Mouse (Mus musculus) cerebral cortex, adult 2 months (tissue): Measurements from ENCODE around the gene Naa38.

Source experiments
- WGBS: fragments of 180-500 bp; shearing (Covaris S2); methylation state at CpG from one replicate; pipeline ENCODE4 v1.1.7; 2018; 5-methylcytosine and 5-hydroxymethylcytosine counted together

Gene Naa38

DNA sequence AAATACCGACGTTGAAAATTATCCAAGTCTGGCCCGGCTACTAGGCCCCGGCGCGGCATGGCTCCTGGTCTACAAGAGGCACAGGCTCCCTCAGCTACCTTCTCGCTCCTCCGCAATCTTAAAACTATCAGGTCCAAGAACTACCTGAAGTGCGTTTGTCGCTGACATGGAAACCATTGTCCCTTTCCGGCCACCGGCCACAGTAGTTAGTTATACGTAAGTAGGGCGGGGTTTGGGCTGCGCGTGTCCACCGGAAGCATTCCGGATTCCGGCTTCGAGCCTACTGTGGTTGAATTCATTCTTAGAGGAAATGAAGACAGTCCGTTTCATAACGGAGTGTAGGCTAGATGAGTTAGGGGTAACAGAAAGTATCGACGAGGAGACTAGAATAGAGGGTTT is at the start of gene Naa38, which contains the start of gene Cyb5d1:
Naa38 (plus strand) TSS at position 253 of the 399 bp plus-strand sequence.
Cyb5d1 (minus strand) TSS at position 397 of the 399 bp plus-strand sequence.
- WGBS: under 1% methylated on average over 24 of the region's 24 CpGs

- WGBS: 89% methylated on average over 26 of the region's 26 CpGs
Observed at GRCm38 (mm10) chr11:69346441-69346840, 48.8 kb upstream of the Naa38 start.

- WGBS: 93% methylated on average over 5 of the region's 5 CpGs
Observed at GRCm38 (mm10) chr11:69356544-69356943, 38.7 kb upstream of the Naa38 start.

DNA sequence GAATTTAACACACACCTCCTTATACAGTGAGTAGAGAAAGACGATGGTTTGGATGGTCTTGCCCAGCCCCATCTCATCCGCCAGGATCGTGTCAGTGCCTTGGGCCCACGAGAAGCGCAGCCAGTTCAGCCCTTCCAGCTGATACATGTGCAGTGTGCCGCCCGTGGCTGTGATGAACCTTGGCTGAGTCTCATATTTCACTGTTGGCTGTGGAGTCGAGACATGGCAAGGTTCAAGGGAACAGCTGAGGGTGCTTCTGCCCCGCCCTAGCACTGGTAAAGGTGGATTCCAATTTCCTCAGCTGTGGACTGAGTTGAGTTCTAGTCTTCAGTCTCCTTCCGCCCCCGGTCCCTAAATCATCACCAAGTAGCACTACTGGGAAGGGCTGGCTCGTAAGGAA is 37.6 kb upstream of the Naa38 start:
- 89% methylated on average over 12 of the region's 12 CpGs for WGBS

DNA sequence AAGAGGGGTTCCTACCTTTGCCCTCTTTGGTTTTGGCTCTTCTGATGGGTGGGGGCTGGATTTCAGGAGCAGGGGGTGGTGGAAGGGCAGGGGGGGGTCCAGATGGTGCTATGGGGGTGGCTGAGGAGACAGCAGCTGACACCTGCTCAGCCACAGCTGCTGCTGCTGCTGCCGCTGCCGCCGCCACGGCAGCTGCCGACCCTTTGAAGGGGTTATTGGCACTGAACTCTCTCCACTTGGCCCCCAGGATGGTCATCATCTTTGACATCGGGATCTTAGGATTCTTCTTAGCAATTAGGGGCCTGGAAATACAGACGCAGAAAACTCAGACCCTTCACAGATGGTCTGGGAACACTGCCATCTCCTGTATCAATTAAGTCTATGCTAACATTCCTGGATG is 33.3 kb upstream of the Naa38 start:
- WGBS: 45% methylated on average over 7 of the region's 7 CpGs

GRCm38 (mm10) chr11:69362479-69362878 is 32.8 kb upstream of the Naa38 start:
- WGBS: 87% methylated on average over 2 of the region's 2 CpGs

DNA sequence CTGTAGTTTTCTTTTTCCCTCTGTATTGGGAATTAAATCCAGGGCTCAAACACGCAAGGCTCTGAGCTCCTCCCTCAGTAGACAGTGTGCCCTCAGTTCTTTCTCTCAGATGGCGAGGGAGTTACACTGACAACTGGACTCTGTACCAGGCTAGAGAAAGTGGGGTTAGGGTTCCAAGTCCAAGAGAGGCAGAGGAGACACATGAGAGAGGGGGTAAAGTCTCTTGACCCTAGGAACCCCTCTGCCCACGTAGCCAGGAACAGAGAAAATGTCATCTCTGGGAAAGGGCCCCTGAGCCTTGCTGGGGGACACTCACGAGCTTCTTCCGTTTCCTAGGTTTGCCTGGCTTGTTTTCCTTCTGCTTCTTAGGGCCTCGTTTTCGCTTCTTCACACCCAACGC is 30.9 kb upstream of the Naa38 start:
- 10% methylated on average over 8 of the region's 8 CpGs for WGBS

DNA sequence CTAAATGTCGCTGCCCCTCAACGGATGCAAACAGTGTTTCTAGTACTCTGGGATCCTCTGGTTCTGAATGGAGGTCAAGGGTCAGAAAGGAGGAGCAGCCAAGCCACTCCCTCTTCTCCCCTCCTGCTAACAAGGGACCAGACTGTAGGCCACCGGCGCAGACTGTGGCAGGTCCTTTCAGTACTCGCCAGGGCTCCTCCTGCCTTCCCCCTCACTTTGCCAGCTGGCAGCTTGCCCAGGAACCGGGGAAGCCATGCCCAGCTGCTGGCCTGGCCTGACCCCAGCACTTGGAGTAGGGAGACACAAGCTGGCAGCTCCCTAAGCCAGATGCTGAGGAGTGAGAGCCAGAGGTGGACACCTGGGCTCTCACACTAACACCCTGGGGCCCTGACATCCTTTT is 30.4 kb upstream of the Naa38 start:
- 1% methylated on average over 6 of the region's 6 CpGs for WGBS

DNA sequence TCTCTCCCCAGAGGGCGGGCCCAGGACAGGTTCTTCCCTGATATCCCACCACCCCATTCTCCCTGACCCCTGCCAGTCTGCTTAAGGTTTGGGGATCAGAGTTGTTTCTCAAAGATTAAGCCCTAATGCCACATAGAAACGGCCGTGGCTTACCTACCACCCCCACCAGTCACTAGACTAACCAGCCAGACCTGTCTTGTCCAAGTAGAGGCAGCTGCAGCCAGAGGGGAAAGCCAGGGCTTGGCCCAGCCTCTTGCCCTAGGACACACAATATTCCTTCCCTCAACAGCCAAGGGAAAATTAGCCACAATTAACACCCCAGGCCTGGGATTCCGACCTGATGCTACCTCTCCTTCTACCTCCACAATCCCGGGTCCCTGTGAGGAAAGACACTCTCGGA is 29.6 kb upstream of the Naa38 start:
- WGBS: 26% methylated on average over 6 of the region's 6 CpGs

DNA sequence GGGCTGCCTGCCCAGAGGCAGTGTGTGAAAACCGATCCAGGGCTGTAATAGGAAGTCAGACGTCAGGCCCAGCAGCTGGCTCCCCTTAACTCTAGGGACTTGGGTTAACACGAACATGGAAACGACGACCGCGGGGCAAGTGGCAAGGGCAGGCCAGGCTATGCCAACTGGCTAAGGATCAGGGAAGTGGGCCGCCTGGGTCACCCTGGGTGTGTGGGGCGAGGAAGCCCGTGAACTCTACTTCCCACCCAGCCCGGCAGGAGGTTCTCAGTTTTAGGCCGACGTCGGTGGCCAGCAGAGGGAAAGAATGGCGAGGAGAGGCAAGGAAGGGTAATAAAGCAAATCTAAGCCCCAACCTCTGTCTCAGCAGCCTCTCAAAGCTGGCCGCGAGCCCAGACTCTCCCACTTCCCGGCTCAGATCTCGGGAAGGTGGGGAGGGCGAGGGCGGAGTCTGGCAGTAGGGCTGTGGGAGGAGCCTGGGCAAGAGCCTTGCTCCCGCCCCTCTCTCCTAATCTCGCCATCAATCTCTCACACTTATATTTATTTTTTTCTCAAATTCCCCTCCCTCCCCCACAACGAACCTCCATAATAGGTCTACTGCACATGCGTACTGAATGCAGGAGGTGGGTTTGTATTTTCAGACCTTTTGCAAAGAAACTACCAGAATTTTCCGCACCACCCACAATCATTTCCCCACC is 29.0 kb upstream of the Naa38 start:
- WGBS: 0% methylated on average over 26 of the region's 26 CpGs

- under 1% methylated on average over 22 of the region's 22 CpGs for WGBS
Observed at GRCm38 (mm10) chr11:69366855-69367615, 28.3 kb upstream of the Naa38 start.

DNA sequence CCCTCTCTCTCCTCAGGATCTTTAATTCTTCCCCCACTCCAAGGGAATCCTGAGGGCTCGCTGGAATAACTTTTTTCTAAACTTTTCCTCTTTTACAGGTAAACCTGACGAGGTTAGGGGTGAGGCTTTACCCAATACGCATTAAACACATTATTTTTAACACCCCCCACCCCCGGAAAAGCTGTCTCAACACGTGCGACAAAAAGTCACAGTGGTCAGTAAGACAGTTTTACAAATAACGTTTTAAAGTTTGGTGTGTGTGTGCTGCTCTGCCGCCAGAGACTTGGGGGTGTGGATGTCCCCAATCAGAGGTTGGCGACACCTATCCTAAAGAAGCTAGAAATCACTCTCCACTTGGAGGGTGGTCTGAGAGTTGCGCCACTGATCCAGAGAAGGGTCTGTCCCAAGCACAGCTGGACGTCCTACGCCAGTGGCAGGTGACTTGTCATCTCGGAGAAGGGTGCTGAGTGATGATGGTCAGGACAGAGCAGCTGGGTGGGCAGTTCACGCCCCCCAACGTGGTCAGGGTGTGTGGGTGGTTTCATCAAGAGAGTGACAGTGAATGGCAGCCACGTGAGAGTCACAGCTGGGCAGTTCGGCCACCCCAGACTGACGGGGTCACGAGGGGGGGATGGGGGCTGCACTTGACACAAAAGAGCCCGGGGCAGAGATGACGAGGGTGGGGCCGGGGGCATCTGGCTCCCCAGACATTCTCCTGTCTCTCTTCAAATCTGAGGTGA is 27.5 kb upstream of the Naa38 start:
- 1% methylated on average over 22 of the region's 22 CpGs for WGBS

DNA sequence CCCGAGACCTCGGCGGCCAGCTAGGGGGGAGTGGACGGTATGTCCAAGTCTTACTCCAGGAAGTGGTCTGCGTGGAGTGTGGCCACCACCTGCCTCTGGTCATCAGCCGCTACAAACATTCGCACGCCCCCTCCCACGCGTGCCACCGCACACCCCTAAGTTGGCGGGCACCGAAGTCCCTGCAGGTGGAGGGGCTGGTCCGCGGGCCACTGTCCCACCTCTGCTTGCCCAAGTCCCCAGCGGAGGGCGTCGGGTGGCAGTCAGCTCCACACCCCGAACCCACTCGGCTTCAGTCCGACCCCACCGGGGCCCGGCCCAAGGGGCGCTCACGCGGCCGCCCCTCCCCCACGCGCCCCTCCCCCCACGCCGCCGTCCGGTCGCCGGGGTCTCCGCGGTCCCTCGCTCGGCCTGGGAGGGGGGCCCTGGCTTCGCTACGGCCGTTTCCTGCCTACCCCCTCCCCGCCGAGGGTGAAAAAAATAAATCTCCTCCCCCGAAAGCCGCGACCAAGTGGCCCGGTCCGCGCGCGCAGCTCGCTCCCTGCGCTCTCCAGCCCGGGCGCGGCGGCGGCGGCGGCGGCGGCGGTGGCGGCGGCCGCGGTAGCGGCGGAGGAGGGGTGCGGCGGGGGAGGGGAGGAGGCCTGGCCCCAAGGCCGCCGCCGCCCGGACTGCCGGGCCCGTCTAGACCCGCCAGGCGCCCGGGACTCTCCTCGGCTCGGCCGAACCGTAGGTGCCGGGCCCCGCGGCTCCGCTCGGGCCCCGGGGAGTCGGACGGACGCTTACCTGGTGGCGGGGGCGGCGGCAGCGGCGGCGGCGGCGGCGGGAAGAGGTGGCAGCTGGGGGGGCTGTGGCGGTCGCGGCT is 26.7 kb upstream of the Naa38 start:
- WGBS: 1% methylated on average over 86 of the region's 106 CpGs

GRCm38 (mm10) chr11:69369215-69369989 is 25.9 kb upstream of the Naa38 start, which contains the start of gene Chd3:
Gene Chd3 (minus strand): TSS chr11:69369406.
- 2% methylated on average over 27 of the region's 34 CpGs for WGBS

DNA sequence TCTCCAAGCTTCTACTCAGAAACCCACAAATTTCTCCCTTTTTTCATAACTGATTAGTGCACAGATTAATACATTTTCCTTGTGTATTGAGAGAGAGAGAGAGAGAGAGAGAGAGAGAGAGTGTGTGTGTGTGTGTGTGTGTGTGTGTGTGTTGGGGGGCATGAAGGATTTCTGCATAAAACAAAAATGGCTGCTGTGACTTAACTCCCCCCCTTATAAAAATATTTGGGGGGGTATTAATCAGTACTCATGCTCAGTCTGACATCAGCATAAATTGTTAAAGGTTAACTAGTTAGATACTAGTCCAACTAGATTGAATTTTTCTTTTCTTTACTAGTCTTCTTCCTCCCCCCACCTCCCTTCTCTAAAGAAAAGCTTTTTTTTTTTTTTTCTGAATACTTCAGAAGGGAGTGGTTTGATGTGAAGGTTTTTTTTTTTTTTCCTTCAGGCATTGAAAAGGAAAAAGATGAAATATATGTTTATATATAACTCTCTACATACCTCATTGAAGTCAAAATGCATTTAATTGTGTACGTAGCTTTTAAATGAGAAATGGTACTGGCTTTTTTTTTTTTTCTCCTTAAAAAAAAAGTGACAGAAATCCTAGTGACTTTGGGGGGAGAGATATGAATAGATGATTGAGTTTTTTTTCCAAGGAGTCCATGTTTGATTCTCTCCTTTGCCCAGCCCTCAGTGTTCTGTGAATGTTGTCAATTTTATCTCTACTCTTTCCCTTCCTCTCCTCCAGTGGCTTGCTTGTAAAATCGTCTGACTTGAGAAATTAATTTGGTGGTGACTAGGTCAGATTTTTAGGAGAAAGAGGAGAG is 25.1 kb upstream of the Naa38 start:
- WGBS: 27% methylated on average over 2 of the region's 2 CpGs

- WGBS: 40% methylated on average over 9 of the region's 9 CpGs
Observed at GRCm38 (mm10) chr11:69370817-69371215, 24.5 kb upstream of the Naa38 start.

- 39% methylated on average over 12 of the region's 12 CpGs for WGBS
Observed at GRCm38 (mm10) chr11:69371601-69372000, 23.7 kb upstream of the Naa38 start.

GRCm38 (mm10) chr11:69372056-69372779 is 23.1 kb upstream of the Naa38 start:
- 32% methylated on average over 12 of the region's 12 CpGs for WGBS

GRCm38 (mm10) chr11:69372780-69373170 is 22.5 kb upstream of the Naa38 start:
- WGBS: 61% methylated on average over 3 of the region's 3 CpGs
